Mouse (Mus musculus) ES-E14 (cell line): ENCODE data around the gene Lamb3.

ENCODE experiments used
- CHD2 ChIP-seq: IDR thresholded peaks from 2 replicates; pipeline ENCODE4 v1.6.1; 2014; ENCODE audit warnings: mild to moderate bottlenecking, low read depth, low read length, inconsistent platforms
- HCFC1 ChIP-seq: IDR thresholded peaks from 2 replicates; pipeline ENCODE4 v1.6.1; 2012; ENCODE audit warnings: low read length, inconsistent platforms, borderline replicate concordance; ENCODE audit not compliant: insufficient read depth
- ZC3H11A ChIP-seq: IDR thresholded peaks from 2 replicates; pipeline ENCODE4 v1.6.1; 2012; ENCODE audit warnings: low read depth, mild to moderate bottlenecking, inconsistent platforms, low read length, borderline replicate concordance
- ZNF384 ChIP-seq: IDR thresholded peaks from 2 replicates; pipeline ENCODE4 v1.6.1; 2012; ENCODE audit warnings: low read depth, low read length, inconsistent platforms

- TF ChIP-seq HCFC1 (no peak), ZNF384 (no peak), ZC3H11A (no peak), CHD2 (no peak)
Observed at GRCm38 (mm10) chr1:193194416-193195140, 12.9 kb upstream of the Lamb3 start.
